Mouse (Mus musculus) embryonic facial prominence, embryonic 11.5 days (tissue): ENCODE data around the gene P3h1. TPM values are rescaled to one million over a fixed set of nuclear protein-coding genes. Genes with fewer than 3 reads are reported as not detected.

Experiments used
- ATAC-seq: fragments of 200-750 bp; cut with Nextera tagmentation; replicated peaks from 2 replicates; pipeline ENCODE4 v1.8.0; 2017; ENCODE audit warnings: low read depth; ENCODE audit not compliant: insufficient number of reproducible peaks, low FRiP score, low TSS enrichment
- DNase-seq: peaks from one replicate; pipeline ENCODE4 v3.0.0-alpha.2; 2015; ENCODE audit warnings: low spot score
- H3K27ac ChIP-seq: fragments of 300-500 bp; sonication (generic); replicated peaks from 2 replicates; pipeline ENCODE4 v1.5.1; 2014; ENCODE audit warnings: mild to moderate bottlenecking, low read depth, low read length, control low read depth
- H3K27me3 ChIP-seq: fragments of 300-500 bp; sonication (generic); 2 replicates; pipeline ENCODE4 v1.6.1; 2014; ENCODE audit warnings: mild to moderate bottlenecking, low read length, moderate library complexity, mixed read lengths; ENCODE audit not compliant: control insufficient read depth, insufficient read depth
- H3K36me3 ChIP-seq: fragments of 300-500 bp; sonication (generic); replicated peaks from 2 replicates; pipeline ENCODE4 v1.6.1; 2014; ENCODE audit warnings: low read depth, mild to moderate bottlenecking, low read length, moderate library complexity, mixed read lengths; ENCODE audit not compliant: control insufficient read depth, insufficient read depth
- H3K4me1 ChIP-seq: fragments of 300-500 bp; sonication (generic); 2 replicates; pipeline ENCODE4 v1.6.1; 2014; ENCODE audit warnings: low read length, mixed read lengths; ENCODE audit not compliant: control insufficient read depth, insufficient read depth
- H3K4me2 ChIP-seq: fragments of 300-500 bp; sonication (generic); 2 replicates; pipeline ENCODE4 v1.6.1; 2014; ENCODE audit warnings: low read depth, mild to moderate bottlenecking, control low read depth, low read length, moderate library complexity
- H3K4me3 ChIP-seq: fragments of 300-500 bp; sonication (generic); 2 replicates; pipeline ENCODE4 v1.5.1; 2014; ENCODE audit warnings: low read depth, low read length, control low read depth
- H3K9ac ChIP-seq: fragments of 300-500 bp; sonication (generic); replicated peaks from 2 replicates; pipeline ENCODE4 v1.6.1; 2014; ENCODE audit warnings: mild to moderate bottlenecking, control low read depth, low read length
- H3K9me3 ChIP-seq: fragments of 300-500 bp; sonication (generic); replicated peaks from 2 replicates; pipeline ENCODE4 v1.6.1; 2016; ENCODE audit warnings: mild to moderate bottlenecking, low read length, inconsistent platforms, mixed read lengths; ENCODE audit not compliant: control insufficient read depth
- WGBS: fragments of 180-500 bp; shearing (Covaris S2); extraction: QIAGEN DNeasy Blood & Tissue Kit; methylation state at CpG from one replicate; pipeline ENCODE4 v1.1.7; 2014; 5-methylcytosine and 5-hydroxymethylcytosine counted together
- polyA plus RNA-seq: library from polyadenylated mRNA; unstranded; fragments of >200 nt; fragmentation: Nextera tagmentation; extraction: Ambion mirVana; gene quantifications from 2 replicates; pipeline ENCODE4 v1.2.1, GENCODE M21; 2014

The P3h1 gene
- 20.0 and 22.8 TPM in 2 replicates for polyA plus RNA-seq

DNA sequence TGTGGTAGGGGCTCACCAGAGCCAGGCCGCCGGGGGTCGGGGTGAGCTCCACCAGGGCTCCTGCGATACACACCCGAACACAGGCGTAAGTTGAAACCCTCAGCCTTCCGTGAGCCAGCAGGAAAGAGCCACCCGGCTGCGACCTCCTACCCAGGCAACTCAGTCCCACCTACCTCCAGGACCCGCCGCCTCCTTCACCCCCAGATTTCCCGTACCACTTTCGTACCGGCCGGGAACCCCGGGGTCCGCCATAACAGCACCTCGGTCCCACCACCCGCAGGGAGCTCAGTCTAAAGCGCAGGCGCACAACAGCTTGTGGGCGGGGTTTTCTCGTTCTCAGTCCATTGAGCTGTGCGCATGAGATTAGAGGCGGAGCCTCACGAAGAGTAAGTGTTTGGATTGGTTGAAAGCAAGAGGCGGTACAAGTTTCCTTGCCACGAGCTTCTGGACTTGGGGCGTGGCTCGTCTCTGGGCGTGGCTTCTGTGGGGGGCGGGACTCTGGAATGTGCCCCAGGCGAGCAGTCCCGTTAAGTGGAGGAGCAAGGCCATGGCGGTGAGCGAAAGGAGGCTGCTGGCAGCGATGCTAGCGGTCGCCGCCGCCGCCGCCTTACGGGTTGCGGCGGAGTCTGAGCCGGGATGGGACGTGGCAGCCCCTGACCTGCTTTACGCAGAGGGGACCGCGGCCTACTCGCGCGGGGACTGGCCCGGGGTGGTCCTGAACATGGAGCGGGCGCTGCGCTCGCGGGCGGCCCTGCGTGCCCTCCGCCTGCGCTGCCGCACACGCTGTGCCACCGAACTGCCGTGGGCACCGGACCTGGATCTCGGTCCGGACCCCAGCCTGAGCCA lies at the start of gene P3h1, which contains the start of gene AU022252:
Gene P3h1, plus strand, starts transcription at position 506 of the 846 bp plus-strand sequence.
Gene AU022252, minus strand, starts transcription at position 303 of the 846 bp plus-strand sequence.
- Histone ChIP-seq H3K9me3 (no peaks in the 10 kb centered on the region), H3K4me2 (peak within 1 kb of the TSS; percentile 86), H3K9ac (peak within 1 kb of the TSS; percentile 78), H3K4me3 (peak within 1 kb of the TSS; percentile 87), H3K4me1 (no peaks in the 10 kb centered on the region), H3K27me3 (no peaks in the 10 kb centered on the region), H3K27ac (no peak within 1 kb of the TSS), H3K36me3 (peaks cover 3% of the 10 kb centered on the region)
- ATAC-seq = peak; percentile 92
- WGBS = under 1% methylated on average over 69 of the region's 71 CpGs
- peak; percentile 99 for DNase-seq

- no peaks in the 10 kb centered on the region for H3K27me3 ChIP-seq
- H3K4me3 ChIP-seq = no peak overlapping the region
- DNase-seq (no peak), ATAC-seq (no peak)
- 55% methylated on average over 1 of the region's 1 CpGs for WGBS
- H3K9me3 ChIP-seq = no peaks in the 10 kb centered on the region
- no peak overlapping the region for H3K27ac ChIP-seq
- no peaks in the 10 kb centered on the region for H3K36me3 ChIP-seq
- no peaks in the 10 kb centered on the region for H3K4me1 ChIP-seq
- no peak overlapping the region for H3K9ac ChIP-seq
- H3K4me2 ChIP-seq = no peak overlapping the region
Observed at GRCm38 (mm10) chr4:119183525-119183924, 49.2 kb upstream of the P3h1 start.

DNA sequence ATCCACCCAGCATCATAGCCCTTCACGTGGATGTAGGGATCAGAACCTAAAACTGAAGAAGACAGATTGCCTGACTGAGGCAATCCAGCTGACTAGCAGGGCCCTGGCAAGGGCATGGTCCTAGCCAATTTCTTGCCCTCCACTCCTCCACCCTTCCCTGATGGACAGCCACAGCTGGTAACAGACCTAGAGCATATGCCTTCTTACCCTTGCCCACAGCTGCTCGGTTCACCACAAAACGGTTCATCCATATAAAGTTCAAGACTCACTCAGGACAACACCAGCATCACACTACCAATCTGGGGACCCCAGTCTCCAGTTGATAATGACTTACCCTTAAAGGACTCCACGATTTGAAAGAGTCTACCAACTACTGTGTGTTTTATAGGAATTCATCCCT lies 46.9 kb upstream of the P3h1 start:
- WGBS = 77% methylated on average over 4 of the region's 4 CpGs
- Histone ChIP-seq H3K4me1 (no peaks in the 10 kb centered on the region), H3K27ac (no peak overlapping the region), H3K4me3 (no peak overlapping the region), H3K9ac (no peak overlapping the region), H3K27me3 (no peaks in the 10 kb centered on the region), H3K9me3 (no peaks in the 10 kb centered on the region), H3K4me2 (no peak overlapping the region), H3K36me3 (no peaks in the 10 kb centered on the region)
- DNase-seq (no peak), ATAC-seq (no peak)

- no peak overlapping the region for H3K4me2 ChIP-seq
- H3K9me3 ChIP-seq = no peaks in the 10 kb centered on the region
- H3K36me3 ChIP-seq = no peaks in the 10 kb centered on the region
- no peak overlapping the region for H3K27ac ChIP-seq
- H3K4me3 ChIP-seq = no peak overlapping the region
- no peaks in the 10 kb centered on the region for H3K4me1 ChIP-seq
- no peaks in the 10 kb centered on the region for H3K27me3 ChIP-seq
- 57% methylated on average over 11 of the region's 11 CpGs for WGBS
- no peak overlapping the region for H3K9ac ChIP-seq
- no peak for ATAC-seq
- no peak for DNase-seq
Observed at GRCm38 (mm10) chr4:119188060-119188785, 44.5 kb upstream of the P3h1 start.

GRCm38 (mm10) chr4:119189392-119189791 lies 43.3 kb upstream of the P3h1 start:
- WGBS = 81% methylated on average over 6 of the region's 6 CpGs
- Histone ChIP-seq H3K4me2 (no peak overlapping the region), H3K9me3 (no peaks in the 10 kb centered on the region), H3K4me3 (no peak overlapping the region), H3K36me3 (no peaks in the 10 kb centered on the region), H3K27ac (no peak overlapping the region), H3K4me1 (no peaks in the 10 kb centered on the region), H3K27me3 (no peaks in the 10 kb centered on the region), H3K9ac (no peak overlapping the region)
- DNase-seq (no peak), ATAC-seq (no peak)

DNA sequence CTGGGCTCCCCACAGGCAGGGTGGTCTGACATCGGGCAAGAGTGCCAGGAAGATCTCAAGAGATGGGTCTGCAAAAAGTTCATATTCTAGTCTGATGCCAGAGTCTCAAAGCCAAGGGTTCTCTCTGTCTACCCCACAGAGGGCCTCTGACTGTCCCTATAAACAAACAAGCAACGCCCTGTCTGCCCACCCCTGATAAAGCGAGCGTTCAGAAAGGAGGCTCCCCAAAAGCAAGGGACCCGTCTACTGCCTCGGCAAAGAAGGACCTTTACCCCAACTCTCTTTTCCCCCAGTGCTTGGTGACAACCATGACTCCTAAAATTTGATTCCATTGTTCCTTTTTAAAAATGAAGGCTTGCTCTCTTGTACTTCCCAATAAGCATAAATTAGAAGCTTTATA lies 42.9 kb upstream of the P3h1 start, which contains the start of gene Ermap:
Gene Ermap, minus strand, starts transcription at position 148 of the 400 bp plus-strand sequence.
- 67% methylated on average over 6 of the region's 6 CpGs for WGBS

DNA sequence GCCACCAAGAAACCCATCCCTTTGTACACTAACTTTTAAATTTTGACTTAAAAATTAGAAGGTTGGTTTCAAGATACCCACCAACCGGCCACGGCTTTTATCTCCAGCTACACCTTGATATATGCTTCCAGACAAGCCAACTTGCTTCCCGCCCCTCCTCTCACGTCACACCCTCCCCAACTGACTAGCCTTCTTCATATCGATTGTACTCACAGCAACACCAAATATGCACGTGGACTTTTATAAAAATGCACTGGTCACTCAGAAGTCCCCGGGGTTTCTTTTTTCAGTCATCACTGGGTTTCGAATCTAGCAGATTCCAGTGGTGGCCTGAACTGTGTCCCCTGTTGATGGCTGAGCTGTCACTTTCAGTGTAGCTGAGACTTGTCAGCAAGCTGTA lies 42.1 kb upstream of the P3h1 start:
- no peak for DNase-seq

More for the DNA sequence above, 42.9 kb upstream of the P3h1 start, which contains the start of gene Ermap:
- Histone ChIP-seq H3K27ac (no peak within 1 kb of the TSS), H3K27me3 (no peaks in the 10 kb centered on the region), H3K4me2 (no peak within 1 kb of the TSS), H3K9me3 (no peaks in the 10 kb centered on the region), H3K4me3 (no peak within 1 kb of the TSS), H3K4me1 (no peaks in the 10 kb centered on the region), H3K9ac (no peak within 1 kb of the TSS), H3K36me3 (no peaks in the 10 kb centered on the region)
- ATAC-seq = no peak
- no peak for DNase-seq

GRCm38 (mm10) chr4:119191273-119191672 lies 41.4 kb upstream of the P3h1 start:
- Histone ChIP-seq H3K27me3 (no peaks in the 10 kb centered on the region), H3K9me3 (no peaks in the 10 kb centered on the region), H3K27ac (no peak overlapping the region), H3K36me3 (no peaks in the 10 kb centered on the region), H3K4me3 (no peak overlapping the region), H3K4me2 (no peak overlapping the region), H3K4me1 (no peaks in the 10 kb centered on the region), H3K9ac (no peak overlapping the region)
- 75% methylated on average over 3 of the region's 3 CpGs for WGBS
- no peak for DNase-seq
- no peak for ATAC-seq

More for the DNA sequence above, 42.1 kb upstream of the P3h1 start:
- Histone ChIP-seq H3K9ac (no peak overlapping the region), H3K4me3 (no peak overlapping the region), H3K27ac (no peak overlapping the region), H3K9me3 (no peaks in the 10 kb centered on the region), H3K4me2 (no peak overlapping the region), H3K36me3 (no peaks in the 10 kb centered on the region), H3K4me1 (no peaks in the 10 kb centered on the region), H3K27me3 (no peaks in the 10 kb centered on the region)
- no peak for ATAC-seq
- 88% methylated on average over 8 of the region's 8 CpGs for WGBS
